Mouse (Mus musculus): ENCODE data around the gene Chaf1a.

Chaf1a gene

GRCm38 (mm10) chr17:56119981-56120880 lies 80.0 kb downstream of the Chaf1a start:
- DNase-seq (ENCODE audit: low spot score): no peak

GRCm38 (mm10) chr17:56121826-56122225 lies 81.6 kb downstream of the Chaf1a start, which contains the start of gene Lrg1:
Lrg1 (minus strand) TSS chr17:56122001.
- DNase-seq (ENCODE audit: low spot score): no peak
